Mouse (Mus musculus): ENCODE measurements around the gene Fsip1. TPM values are rescaled to one million over a fixed set of nuclear protein-coding genes. Genes with fewer than 3 reads are reported as not detected.

Fsip1 gene
- polyA plus RNA-seq, 1 experiment from 2014 or later, result 2.8 TPM

GRCm38 (mm10) chr2:118127516-118128288 is 129.1 kb downstream of the Fsip1 start:
- H3K4me2 ChIP-seq, result no peak overlapping the region
- H3K27ac ChIP-seq (ENCODE audit: low read depth, low read length), result no peak overlapping the region
- H3K9ac ChIP-seq (ENCODE audit: low read length), result no peak overlapping the region
- DNase-seq (ENCODE audit: low spot score, missing footprints) (no peak), ATAC-seq (ENCODE audit: low FRiP score) (no peak)
- H3K9me3 ChIP-seq (ENCODE audit: control insufficient read depth, low read length), result no peaks in the 10 kb centered on the region
- no peaks in the 10 kb centered on the region for H3K36me3 ChIP-seq (ENCODE audit: control insufficient read depth, insufficient read depth, low read length)
- no peaks in the 10 kb centered on the region for H3K27me3 ChIP-seq (ENCODE audit: control insufficient read depth, insufficient read depth, low read length)
- H3K4me1 ChIP-seq (ENCODE audit: control insufficient read depth, insufficient read depth, low read length), result peaks cover 3% of the 10 kb centered on the region
- 93% methylated on average over 5 of the region's 5 CpGs for WGBS
- no peak overlapping the region for H3K4me3 ChIP-seq (ENCODE audit: low read depth, low read length)

- no peaks in the 10 kb centered on the region for H3K27me3 ChIP-seq (ENCODE audit: control insufficient read depth, insufficient read depth, low read length)
- WGBS, result 57% methylated on average over 7 of the region's 7 CpGs
- H3K9ac ChIP-seq (ENCODE audit: low read length), result no peak overlapping the region
- no peak overlapping the region for H3K4me3 ChIP-seq (ENCODE audit: low read depth, low read length)
- no peaks in the 10 kb centered on the region for H3K9me3 ChIP-seq (ENCODE audit: control insufficient read depth, low read length)
- H3K4me2 ChIP-seq, result no peak overlapping the region
- DNase-seq (ENCODE audit: low spot score, missing footprints), result no peak
- H3K36me3 ChIP-seq (ENCODE audit: control insufficient read depth, insufficient read depth, low read length), result peaks cover 3% of the 10 kb centered on the region; the same call in 1 of the 2 replicates
- ATAC-seq (ENCODE audit: low FRiP score), result no peak
- no peak overlapping the region for H3K27ac ChIP-seq (ENCODE audit: low read depth, low read length)
- H3K4me1 ChIP-seq (ENCODE audit: control insufficient read depth, insufficient read depth, low read length), result peaks cover 3% of the 10 kb centered on the region
Measured at GRCm38 (mm10) chr2:118125943-118126470, 130.8 kb downstream of the Fsip1 start.

DNA sequence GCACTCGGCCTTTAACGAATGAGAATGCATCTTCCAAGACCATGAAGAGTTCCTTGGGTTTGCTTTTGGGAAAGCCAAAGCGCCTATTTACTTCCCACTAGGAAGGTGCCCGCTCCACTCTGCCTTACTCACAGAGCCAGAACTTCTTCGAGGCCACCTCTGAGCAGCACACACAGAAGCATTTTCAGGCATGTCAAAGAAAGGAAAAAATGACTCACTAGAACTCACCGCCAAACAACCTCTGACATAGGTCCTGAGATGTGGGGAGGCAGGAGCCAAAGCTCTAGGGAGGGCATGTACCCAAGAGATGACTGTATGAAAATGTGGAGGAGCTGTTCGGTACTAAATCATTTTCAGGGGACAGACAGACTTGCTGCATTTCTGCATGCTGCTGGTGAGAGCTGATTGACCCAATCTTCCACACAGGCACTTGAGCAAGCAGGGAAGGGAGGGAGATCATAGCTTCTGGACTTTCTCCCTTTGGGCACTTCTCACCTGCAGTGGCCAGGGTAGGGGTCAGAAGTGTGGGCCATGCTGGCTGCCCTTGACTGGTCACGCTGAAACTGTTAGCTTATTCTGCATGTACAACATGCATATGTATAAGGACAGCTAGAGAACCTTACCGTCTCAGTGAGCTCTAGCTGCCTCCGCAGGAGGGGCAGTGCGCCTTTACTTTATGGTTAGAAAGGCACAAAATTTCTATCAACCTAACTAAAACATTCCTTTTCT is 131.4 kb downstream of the Fsip1 start:
- H3K4me2 ChIP-seq, result no peak overlapping the region
- H3K9me3 ChIP-seq (ENCODE audit: control insufficient read depth, low read length), result no peaks in the 10 kb centered on the region
- H3K36me3 ChIP-seq (ENCODE audit: control insufficient read depth, insufficient read depth, low read length), result peaks cover 3% of the 10 kb centered on the region; the same call in 1 of the 2 replicates
- no peaks in the 10 kb centered on the region for H3K27me3 ChIP-seq (ENCODE audit: control insufficient read depth, insufficient read depth, low read length)
- no peak for DNase-seq (ENCODE audit: low spot score, missing footprints)
- H3K4me1 ChIP-seq (ENCODE audit: control insufficient read depth, insufficient read depth, low read length), result peaks cover 3% of the 10 kb centered on the region
- 73% methylated on average over 11 of the region's 11 CpGs for WGBS
- H3K4me3 ChIP-seq (ENCODE audit: low read depth, low read length), result no peak overlapping the region
- no peak overlapping the region for H3K27ac ChIP-seq (ENCODE audit: low read depth, low read length)
- H3K9ac ChIP-seq (ENCODE audit: low read length), result no peak overlapping the region
- peak; percentile 61; the same call in 1 of the 2 replicates for ATAC-seq (ENCODE audit: low FRiP score)

DNA sequence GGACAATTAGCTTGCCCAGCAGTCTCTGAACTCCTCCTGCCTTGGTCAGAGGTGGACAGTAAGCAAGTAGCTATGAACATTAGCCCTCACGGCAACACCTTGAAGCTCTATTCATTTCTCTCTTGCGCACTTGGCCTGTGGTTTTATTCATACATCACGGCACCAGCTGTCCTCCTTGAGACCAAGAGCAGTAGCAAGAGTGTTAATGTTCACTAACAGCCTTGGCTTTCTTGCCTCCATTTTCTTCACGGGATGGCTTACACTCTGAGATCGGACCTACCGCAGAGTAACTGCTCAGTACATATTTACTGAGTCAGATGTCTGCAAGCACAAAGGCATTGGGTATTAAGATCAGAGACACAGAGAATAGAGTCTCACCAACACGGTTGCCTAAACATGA is 132.3 kb downstream of the Fsip1 start:
- Histone ChIP-seq H3K4me2 (no peak overlapping the region), H3K9me3 (ENCODE audit: control insufficient read depth, low read length) (no peaks in the 10 kb centered on the region), H3K27ac (ENCODE audit: low read depth, low read length) (no peak overlapping the region), H3K27me3 (ENCODE audit: control insufficient read depth, insufficient read depth, low read length) (no peaks in the 10 kb centered on the region), H3K4me3 (ENCODE audit: low read depth, low read length) (no peak overlapping the region), H3K9ac (ENCODE audit: low read length) (no peak overlapping the region), H3K36me3 (ENCODE audit: control insufficient read depth, insufficient read depth, low read length) (peaks cover 3% of the 10 kb centered on the region; the same call in 1 of the 2 replicates), H3K4me1 (ENCODE audit: control insufficient read depth, insufficient read depth, low read length) (peaks cover 3% of the 10 kb centered on the region)
- ATAC-seq (ENCODE audit: low FRiP score) (no peak), DNase-seq (ENCODE audit: low spot score, missing footprints) (no peak)
- WGBS, result 83% methylated on average over 7 of the region's 7 CpGs

DNA sequence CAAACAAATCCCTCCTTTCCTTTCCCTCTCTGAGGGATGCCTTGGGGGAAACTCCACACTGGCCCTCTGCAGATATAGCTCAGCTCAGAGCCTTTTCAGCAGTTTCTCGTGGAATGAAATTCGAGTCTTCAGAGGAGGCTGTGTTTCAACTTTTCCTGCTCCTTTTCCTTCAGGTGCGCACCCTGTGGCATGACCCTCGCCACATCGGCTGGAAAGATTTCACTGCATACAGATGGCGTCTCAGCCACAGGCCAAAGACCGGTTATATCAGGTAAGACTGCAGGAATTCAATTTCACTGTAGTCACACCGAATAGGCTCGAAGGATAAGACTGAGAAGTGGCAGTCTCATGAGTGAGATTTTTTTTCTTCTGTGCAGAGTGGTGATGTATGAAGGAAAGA is 133.0 kb downstream of the Fsip1 start:
- Histone ChIP-seq H3K4me2 (no peak overlapping the region), H3K4me3 (ENCODE audit: low read depth, low read length) (no peak overlapping the region), H3K4me1 (ENCODE audit: control insufficient read depth, insufficient read depth, low read length) (peaks cover 3% of the 10 kb centered on the region), H3K9me3 (ENCODE audit: control insufficient read depth, low read length) (no peaks in the 10 kb centered on the region), H3K27ac (ENCODE audit: low read depth, low read length) (no peak overlapping the region), H3K27me3 (ENCODE audit: control insufficient read depth, insufficient read depth, low read length) (no peaks in the 10 kb centered on the region), H3K9ac (ENCODE audit: low read length) (no peak overlapping the region), H3K36me3 (ENCODE audit: control insufficient read depth, insufficient read depth, low read length) (peaks cover 3% of the 10 kb centered on the region; the same call in 1 of the 2 replicates)
- DNase-seq (ENCODE audit: low spot score, missing footprints), result no peak
- WGBS, result 91% methylated on average over 9 of the region's 9 CpGs
- ATAC-seq (ENCODE audit: low FRiP score), result no peak

GRCm38 (mm10) chr2:118122291-118122690 is 134.5 kb downstream of the Fsip1 start:
- 94% methylated on average over 6 of the region's 6 CpGs for WGBS
- no peak overlapping the region for H3K4me3 ChIP-seq (ENCODE audit: low read depth, low read length)
- H3K9me3 ChIP-seq (ENCODE audit: control insufficient read depth, low read length), result no peaks in the 10 kb centered on the region
- no peak for ATAC-seq (ENCODE audit: low FRiP score)
- no peak overlapping the region for H3K9ac ChIP-seq (ENCODE audit: low read length)
- DNase-seq (ENCODE audit: low spot score, missing footprints), result no peak
- H3K27ac ChIP-seq (ENCODE audit: low read depth, low read length), result no peak overlapping the region
- H3K27me3 ChIP-seq (ENCODE audit: control insufficient read depth, insufficient read depth, low read length), result no peaks in the 10 kb centered on the region
- H3K36me3 ChIP-seq (ENCODE audit: control insufficient read depth, insufficient read depth, low read length), result peaks cover 3% of the 10 kb centered on the region; the same call in 1 of the 2 replicates
- peaks cover 3% of the 10 kb centered on the region for H3K4me1 ChIP-seq (ENCODE audit: control insufficient read depth, insufficient read depth, low read length)
- no peak overlapping the region for H3K4me2 ChIP-seq

DNA sequence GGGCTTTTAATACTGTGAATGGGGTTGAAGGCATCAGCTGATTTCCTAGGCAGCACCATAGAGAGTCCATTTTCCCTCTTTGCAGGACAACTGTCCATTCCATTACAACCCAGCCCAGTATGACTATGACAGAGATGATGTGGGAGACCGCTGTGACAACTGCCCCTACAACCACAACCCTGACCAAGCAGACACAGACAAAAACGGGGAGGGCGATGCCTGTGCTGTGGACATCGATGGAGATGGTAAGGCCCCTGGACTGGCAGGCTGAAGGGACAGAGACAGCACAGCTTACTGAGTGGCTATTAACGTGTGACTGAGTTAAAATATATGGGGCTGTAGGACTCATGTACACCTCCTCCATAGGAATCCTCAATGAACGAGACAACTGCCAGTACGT is 136.0 kb downstream of the Fsip1 start:
- peaks cover 3% of the 10 kb centered on the region; the same call in 1 of the 2 replicates for H3K36me3 ChIP-seq (ENCODE audit: control insufficient read depth, insufficient read depth, low read length)
- no peak overlapping the region for H3K27ac ChIP-seq (ENCODE audit: low read depth, low read length)
- H3K9ac ChIP-seq (ENCODE audit: low read length), result no peak overlapping the region
- DNase-seq (ENCODE audit: low spot score, missing footprints), result no peak
- H3K4me1 ChIP-seq (ENCODE audit: control insufficient read depth, insufficient read depth, low read length), result peaks cover 3% of the 10 kb centered on the region
- no peaks in the 10 kb centered on the region for H3K27me3 ChIP-seq (ENCODE audit: control insufficient read depth, insufficient read depth, low read length)
- 93% methylated on average over 7 of the region's 7 CpGs for WGBS
- no peak overlapping the region for H3K4me2 ChIP-seq
- no peak overlapping the region for H3K4me3 ChIP-seq (ENCODE audit: low read depth, low read length)
- ATAC-seq (ENCODE audit: low FRiP score), result no peak
- no peaks in the 10 kb centered on the region for H3K9me3 ChIP-seq (ENCODE audit: control insufficient read depth, low read length)

DNA sequence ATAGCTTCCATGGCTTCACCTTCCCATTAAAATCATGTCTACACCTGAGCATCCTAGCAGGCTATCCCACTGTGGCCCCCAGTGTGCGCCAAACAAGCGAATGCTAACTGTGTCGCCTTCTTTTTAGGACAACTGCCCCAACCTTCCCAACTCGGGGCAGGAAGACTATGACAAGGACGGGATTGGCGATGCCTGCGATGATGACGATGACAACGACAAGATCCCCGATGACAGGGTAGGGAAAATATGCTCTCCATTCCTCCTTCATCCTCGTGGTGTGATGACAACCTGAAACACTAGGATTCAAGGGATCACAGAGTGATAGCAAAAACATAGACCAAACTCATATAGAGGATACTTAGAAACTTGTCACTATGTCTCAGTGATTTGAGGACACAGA is 136.7 kb downstream of the Fsip1 start:
- Histone ChIP-seq H3K4me3 (ENCODE audit: low read depth, low read length) (no peak overlapping the region), H3K9me3 (ENCODE audit: control insufficient read depth, low read length) (no peaks in the 10 kb centered on the region), H3K27ac (ENCODE audit: low read depth, low read length) (no peak overlapping the region), H3K9ac (ENCODE audit: low read length) (no peak overlapping the region), H3K36me3 (ENCODE audit: control insufficient read depth, insufficient read depth, low read length) (peaks cover 3% of the 10 kb centered on the region; the same call in 1 of the 2 replicates), H3K4me2 (no peak overlapping the region), H3K4me1 (ENCODE audit: control insufficient read depth, insufficient read depth, low read length) (no peaks in the 10 kb centered on the region; the same call in 1 of the 2 replicates), H3K27me3 (ENCODE audit: control insufficient read depth, insufficient read depth, low read length) (no peaks in the 10 kb centered on the region)
- no peak for ATAC-seq (ENCODE audit: low FRiP score)
- DNase-seq (ENCODE audit: low spot score, missing footprints), result no peak
- WGBS, result 96% methylated on average over 11 of the region's 11 CpGs

DNA sequence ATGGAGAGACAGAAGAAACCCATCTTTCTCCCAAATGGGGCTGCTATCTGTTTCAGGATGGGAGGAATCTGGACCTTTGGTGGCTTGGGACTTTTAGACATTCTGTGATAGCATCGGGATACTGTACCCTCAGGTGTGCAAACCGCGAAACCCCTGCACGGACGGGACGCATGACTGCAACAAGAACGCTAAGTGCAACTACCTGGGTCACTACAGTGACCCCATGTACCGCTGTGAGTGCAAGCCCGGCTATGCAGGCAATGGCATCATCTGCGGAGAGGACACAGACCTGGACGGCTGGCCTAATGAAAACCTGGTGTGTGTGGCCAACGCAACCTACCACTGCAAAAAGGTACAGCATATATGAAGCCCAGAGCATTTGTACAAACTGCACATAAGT is 137.1 kb downstream of the Fsip1 start:
- H3K27me3 ChIP-seq (ENCODE audit: control insufficient read depth, insufficient read depth, low read length), result no peaks in the 10 kb centered on the region
- H3K4me1 ChIP-seq (ENCODE audit: control insufficient read depth, insufficient read depth, low read length), result no peaks in the 10 kb centered on the region; the same call in 1 of the 2 replicates
- H3K9me3 ChIP-seq (ENCODE audit: control insufficient read depth, low read length), result no peaks in the 10 kb centered on the region
- H3K27ac ChIP-seq (ENCODE audit: low read depth, low read length), result no peak overlapping the region
- H3K4me2 ChIP-seq, result no peak overlapping the region
- no peak overlapping the region for H3K9ac ChIP-seq (ENCODE audit: low read length)
- H3K36me3 ChIP-seq (ENCODE audit: control insufficient read depth, insufficient read depth, low read length), result peaks cover 3% of the 10 kb centered on the region
- no peak for ATAC-seq (ENCODE audit: low FRiP score)
- H3K4me3 ChIP-seq (ENCODE audit: low read depth, low read length), result no peak overlapping the region
- no peak for DNase-seq (ENCODE audit: low spot score, missing footprints)
- WGBS, result 95% methylated on average over 12 of the region's 12 CpGs

All from midbrain, embryonic 11.5 days (tissue).